Mouse (Mus musculus): ENCODE measurements at regions not wholly inside any gene's neighbourhood (a gene's known extent, or its start where the extent isn't known, plus 50 kb on each side); places are given as distances from the start of the nearest gene placed in this dataset.

- TF ChIP-seq POU5F1 (IDR thresholded peaks at IDR 0.05; ENCODE audit: borderline replicate concordance, low read length) (no peak), CTCF (conservative IDR thresholded peaks at IDR 0.05; ENCODE audit: low read length) (no peak), NANOG (IDR thresholded peaks at IDR 0.05; ENCODE audit: borderline replicate concordance, low read length) (no peak)
- Histone ChIP-seq H3K36me3 (ENCODE audit: insufficient read depth, low read length) (no peaks in the 10 kb centered on the region; the same call in 1 of the 2 replicates), H3K9me3 (ENCODE audit: low read length) (peaks cover 42% of the 10 kb centered on the region), H3K27me3 (ENCODE audit: insufficient read depth, low read length) (no peaks in the 10 kb centered on the region), H3K4me1 (replicated peaks; ENCODE audit: low read depth, low read length) (no peaks in the 10 kb centered on the region), H3K4me3 (replicated peaks; ENCODE audit: low read length) (no peak overlapping the region)
Measured at GRCm38 (mm10) chr9:73337045-73337740, 224.0 kb downstream of the Rsl24d1 start.

GRCm38 (mm10) chr9:73355876-73356275 is 242.7 kb downstream of the Rsl24d1 start:
- H3K9me3 ChIP-seq (ENCODE audit: low read length), result no peaks in the 10 kb centered on the region
- no peaks in the 10 kb centered on the region for H3K4me1 ChIP-seq (replicated peaks; ENCODE audit: low read depth, low read length)
- H3K4me3 ChIP-seq (replicated peaks; ENCODE audit: low read length), result no peak overlapping the region
- no peak for TF ChIP-seq POU5F1 (IDR thresholded peaks at IDR 0.05; ENCODE audit: borderline replicate concordance, low read length)
- TF ChIP-seq CTCF (conservative IDR thresholded peaks at IDR 0.05; ENCODE audit: low read length), result no peak
- no peak for TF ChIP-seq NANOG (IDR thresholded peaks at IDR 0.05; ENCODE audit: borderline replicate concordance, low read length)
- H3K36me3 ChIP-seq (ENCODE audit: insufficient read depth, low read length), result no peaks in the 10 kb centered on the region
- no peaks in the 10 kb centered on the region for H3K27me3 ChIP-seq (ENCODE audit: insufficient read depth, low read length)

GRCm38 (mm10) chr9:73358968-73359367 is 245.7 kb downstream of the Rsl24d1 start:
- H3K4me1 ChIP-seq (replicated peaks; ENCODE audit: low read depth, low read length), result no peaks in the 10 kb centered on the region
- no peaks in the 10 kb centered on the region for H3K9me3 ChIP-seq (ENCODE audit: low read length)
- no peak for TF ChIP-seq CTCF (conservative IDR thresholded peaks at IDR 0.05; ENCODE audit: low read length)
- TF ChIP-seq POU5F1 (IDR thresholded peaks at IDR 0.05; ENCODE audit: borderline replicate concordance, low read length), result no peak
- no peak for TF ChIP-seq NANOG (IDR thresholded peaks at IDR 0.05; ENCODE audit: borderline replicate concordance, low read length)
- H3K4me3 ChIP-seq (replicated peaks; ENCODE audit: low read length), result no peak overlapping the region
- H3K36me3 ChIP-seq (ENCODE audit: insufficient read depth, low read length), result no peaks in the 10 kb centered on the region
- H3K27me3 ChIP-seq (ENCODE audit: insufficient read depth, low read length), result no peaks in the 10 kb centered on the region

DNA sequence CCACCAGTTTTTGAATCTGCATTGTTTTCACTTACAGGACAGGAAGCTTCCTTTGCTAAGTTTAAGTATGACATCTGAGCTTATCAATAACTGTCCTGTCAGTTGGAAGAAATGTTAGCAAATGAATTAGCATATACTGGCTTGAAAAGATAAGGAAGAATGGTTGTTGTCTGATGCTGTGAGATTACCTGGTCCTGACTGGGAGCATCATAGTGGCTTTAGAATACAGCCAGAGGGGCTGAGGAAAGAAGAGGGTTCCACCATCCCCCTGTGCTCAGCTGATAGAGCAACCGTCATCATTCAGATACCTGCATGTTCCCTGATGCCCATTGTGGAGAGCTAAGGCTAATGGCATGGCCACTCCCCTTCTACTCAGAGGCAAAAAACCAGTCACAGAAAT is 267.5 kb downstream of the Rsl24d1 start:
- H3K27me3 ChIP-seq (ENCODE audit: insufficient read depth, low read length), result no peaks in the 10 kb centered on the region
- H3K36me3 ChIP-seq (ENCODE audit: insufficient read depth, low read length), result no peaks in the 10 kb centered on the region
- H3K9me3 ChIP-seq (ENCODE audit: low read length), result no peaks in the 10 kb centered on the region
- no peak overlapping the region for H3K4me3 ChIP-seq (replicated peaks; ENCODE audit: low read length)
- H3K4me1 ChIP-seq (replicated peaks; ENCODE audit: low read depth, low read length), result no peaks in the 10 kb centered on the region
- TF ChIP-seq NANOG (IDR thresholded peaks at IDR 0.05; ENCODE audit: borderline replicate concordance, low read length), result no peak
- no peak for TF ChIP-seq CTCF (conservative IDR thresholded peaks at IDR 0.05; ENCODE audit: low read length)
- no peak for TF ChIP-seq POU5F1 (IDR thresholded peaks at IDR 0.05; ENCODE audit: borderline replicate concordance, low read length)

- TF ChIP-seq CTCF (conservative IDR thresholded peaks at IDR 0.05; ENCODE audit: low read length), result no peak
- no peak for TF ChIP-seq NANOG (IDR thresholded peaks at IDR 0.05; ENCODE audit: borderline replicate concordance, low read length)
- TF ChIP-seq POU5F1 (IDR thresholded peaks at IDR 0.05; ENCODE audit: borderline replicate concordance, low read length), result no peak
- Histone ChIP-seq H3K27me3 (ENCODE audit: insufficient read depth, low read length) (no peaks in the 10 kb centered on the region), H3K9me3 (ENCODE audit: low read length) (peaks cover 3% of the 10 kb centered on the region; the same call in 1 of the 2 replicates), H3K4me1 (replicated peaks; ENCODE audit: low read depth, low read length) (no peaks in the 10 kb centered on the region), H3K4me3 (replicated peaks; ENCODE audit: low read length) (no peak overlapping the region), H3K36me3 (ENCODE audit: insufficient read depth, low read length) (no peaks in the 10 kb centered on the region)
Measured at GRCm38 (mm10) chr9:73392036-73392435, 278.8 kb downstream of the Rsl24d1 start.

GRCm38 (mm10) chr9:73413367-73413930 is 300.2 kb downstream of the Rsl24d1 start:
- no peak for TF ChIP-seq NANOG (IDR thresholded peaks at IDR 0.05; ENCODE audit: borderline replicate concordance, low read length)
- no peak for TF ChIP-seq CTCF (conservative IDR thresholded peaks at IDR 0.05; ENCODE audit: low read length)
- no peak for TF ChIP-seq POU5F1 (IDR thresholded peaks at IDR 0.05; ENCODE audit: borderline replicate concordance, low read length)
- H3K4me3 ChIP-seq (replicated peaks; ENCODE audit: low read length), result no peak overlapping the region
- H3K9me3 ChIP-seq (ENCODE audit: low read length), result peaks cover 38% of the 10 kb centered on the region
- no peaks in the 10 kb centered on the region for H3K36me3 ChIP-seq (ENCODE audit: insufficient read depth, low read length)
- H3K27me3 ChIP-seq (ENCODE audit: insufficient read depth, low read length), result no peaks in the 10 kb centered on the region
- H3K4me1 ChIP-seq (replicated peaks; ENCODE audit: low read depth, low read length), result no peaks in the 10 kb centered on the region

DNA sequence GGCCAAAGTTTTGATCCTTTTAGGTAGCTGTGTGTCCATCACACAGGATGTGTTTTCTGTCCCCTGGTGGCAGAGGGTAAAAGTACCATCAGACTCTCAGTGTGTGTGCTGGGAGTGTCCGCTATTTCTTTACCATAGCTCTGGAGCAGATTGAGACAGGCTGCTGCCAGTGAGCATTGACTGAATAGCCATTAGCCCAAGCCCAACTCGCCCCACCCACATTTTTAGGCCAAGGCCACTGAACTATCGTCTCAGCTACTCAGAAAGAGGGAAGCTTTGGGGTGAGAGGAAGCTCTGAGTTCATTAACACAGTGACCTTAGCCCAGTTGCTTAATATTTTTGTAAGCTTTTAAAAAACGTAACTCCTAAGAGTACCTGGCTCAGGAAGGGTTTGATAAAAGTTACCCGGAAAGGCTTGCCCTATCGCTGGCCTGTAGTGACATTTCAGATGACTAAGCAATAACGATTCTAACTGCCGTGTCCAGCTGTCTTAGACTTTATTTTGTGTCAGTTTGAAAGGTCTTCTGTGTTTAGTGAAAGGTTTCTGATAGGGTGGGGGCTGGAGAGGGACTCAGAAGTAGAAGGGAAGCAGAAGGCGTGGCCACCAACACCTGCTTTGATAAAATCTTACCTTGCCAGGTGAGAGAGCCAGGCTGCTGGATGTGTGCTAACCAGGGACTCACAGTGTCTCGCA is 303.0 kb downstream of the Rsl24d1 start:
- TF ChIP-seq NANOG (IDR thresholded peaks at IDR 0.05; ENCODE audit: borderline replicate concordance, low read length), result no peak
- H3K4me3 ChIP-seq (replicated peaks; ENCODE audit: low read length), result no peak overlapping the region
- no peaks in the 10 kb centered on the region for H3K4me1 ChIP-seq (replicated peaks; ENCODE audit: low read depth, low read length)
- H3K9me3 ChIP-seq (ENCODE audit: low read length), result peaks cover 38% of the 10 kb centered on the region
- H3K36me3 ChIP-seq (ENCODE audit: insufficient read depth, low read length), result no peaks in the 10 kb centered on the region
- H3K27me3 ChIP-seq (ENCODE audit: insufficient read depth, low read length), result no peaks in the 10 kb centered on the region
